Mouse (Mus musculus) megakaryocyte, embryonic 14.5 days (primary cell): ENCODE data around the gene Cdc42bpb. TPM values are rescaled to one million over a fixed set of nuclear protein-coding genes. Genes with fewer than 3 reads are reported as not detected.

Experiments used
- H3K27me3 ChIP-seq: replicated peaks from 2 replicates; pipeline ENCODE3; 2012; ENCODE audit warnings: inconsistent platforms
- H3K36me3 ChIP-seq: replicated peaks from 2 replicates; pipeline ENCODE3; 2012; ENCODE audit warnings: low read length, inconsistent platforms, mixed read lengths
- H3K4me1 ChIP-seq: 2 replicates; pipeline ENCODE4 v1.6.1; 2012; ENCODE audit warnings: inconsistent platforms
- H3K4me3 ChIP-seq: replicated peaks from 2 replicates; pipeline ENCODE3; 2012; ENCODE audit warnings: moderate library complexity, mild to moderate bottlenecking, inconsistent platforms
- H3K9me3 ChIP-seq: 2 replicates; pipeline ENCODE4 v1.6.1; 2012; ENCODE audit warnings: inconsistent platforms
- FLI1 ChIP-seq: IDR thresholded peaks from 2 replicates; pipeline ENCODE4 v1.6.1; 2012; ENCODE audit warnings: low read length, inconsistent platforms, mixed read lengths
- GATA1 ChIP-seq: IDR thresholded peaks from 3 replicates; pipeline ENCODE4 v1.6.1; 2012; ENCODE audit warnings: mixed read lengths, low read length, inconsistent platforms, borderline replicate concordance
- polyA plus RNA-seq: library from polyadenylated mRNA; stranded (reverse); fragments of >175 nt; gene quantifications from 2 replicates; pipeline ENCODE4 v1.2.3, GENCODE M21; 2012; ENCODE audit warnings: low replicate concordance; ENCODE audit not compliant: insufficient read depth

Cdc42bpb gene
- polyA plus RNA-seq, 1 experiment = 113 TPM

- TF ChIP-seq GATA1 (no peak), FLI1 (no peak)
- H3K9me3 ChIP-seq = peaks cover 12% of the 10 kb centered on the region
- H3K27me3 ChIP-seq = peaks cover 54% of the 10 kb centered on the region
- H3K4me3 ChIP-seq = no peak overlapping the region
- H3K4me1 ChIP-seq = peaks cover 12% of the 10 kb centered on the region
- no peaks in the 10 kb centered on the region for H3K36me3 ChIP-seq
These were observed 16.5 kb upstream of the Cdc42bpb start for GRCm38 (mm10) chr12:111394008-111394407.

- Histone ChIP-seq H3K27me3 (peaks cover 45% of the 10 kb centered on the region), H3K4me3 (no peak overlapping the region), H3K4me1 (peaks cover 25% of the 10 kb centered on the region), H3K9me3 (peaks cover 6% of the 10 kb centered on the region), H3K36me3 (no peaks in the 10 kb centered on the region)
- TF ChIP-seq FLI1 (no peak), GATA1 (no peak)
These were observed 9.6 kb upstream of the Cdc42bpb start for GRCm38 (mm10) chr12:111387146-111387545.

DNA sequence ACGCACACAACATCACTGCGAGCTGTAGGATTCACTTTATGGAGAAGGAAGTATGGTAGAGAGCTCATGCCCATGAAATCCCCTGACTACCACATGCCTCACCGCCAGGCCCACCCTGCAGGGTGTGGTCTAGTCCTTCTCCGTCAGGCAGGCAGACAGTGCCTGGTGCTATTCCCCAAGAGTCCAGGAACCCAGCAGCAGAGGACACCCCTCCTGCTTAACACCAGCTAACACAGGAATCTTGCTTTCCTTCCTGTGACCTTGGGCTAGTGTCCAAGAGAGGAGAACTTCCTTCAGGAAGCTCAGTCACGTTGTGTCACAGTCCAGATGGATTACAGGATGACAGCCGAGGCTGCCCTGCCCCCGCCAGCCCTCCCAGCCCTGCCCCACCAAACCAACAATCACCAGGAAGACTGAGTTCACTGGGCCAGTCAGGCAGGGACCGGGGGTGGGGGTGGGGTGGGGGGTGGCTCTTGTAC is 9.2 kb upstream of the Cdc42bpb start:
- no peak for TF ChIP-seq GATA1
- no peak for TF ChIP-seq FLI1
- Histone ChIP-seq H3K4me1 (peaks cover 29% of the 10 kb centered on the region), H3K27me3 (peaks cover 49% of the 10 kb centered on the region)

GRCm38 (mm10) chr12:111385883-111386641 is 8.5 kb upstream of the Cdc42bpb start:
- Histone ChIP-seq H3K9me3 (peaks cover 6% of the 10 kb centered on the region), H3K27me3 (peaks cover 55% of the 10 kb centered on the region), H3K4me1 (peaks cover 35% of the 10 kb centered on the region), H3K36me3 (no peaks in the 10 kb centered on the region), H3K4me3 (peak overlapping the region; percentile 46)
- no peak for TF ChIP-seq GATA1
- no peak for TF ChIP-seq FLI1

More for the DNA sequence above, 9.2 kb upstream of the Cdc42bpb start:
- Histone ChIP-seq H3K36me3 (no peaks in the 10 kb centered on the region), H3K4me3 (peak overlapping the region; percentile 53), H3K9me3 (peaks cover 6% of the 10 kb centered on the region)

GRCm38 (mm10) chr12:111378812-111379211 is 1.3 kb upstream of the Cdc42bpb start:
- TF ChIP-seq GATA1 = no peak
- no peak for TF ChIP-seq FLI1
- H3K36me3 ChIP-seq = no peaks in the 10 kb centered on the region
- peaks cover 58% of the 10 kb centered on the region for H3K4me1 ChIP-seq
- peaks cover 86% of the 10 kb centered on the region for H3K27me3 ChIP-seq
- H3K4me3 ChIP-seq = no peak overlapping the region
- H3K9me3 ChIP-seq = no peaks in the 10 kb centered on the region

DNA sequence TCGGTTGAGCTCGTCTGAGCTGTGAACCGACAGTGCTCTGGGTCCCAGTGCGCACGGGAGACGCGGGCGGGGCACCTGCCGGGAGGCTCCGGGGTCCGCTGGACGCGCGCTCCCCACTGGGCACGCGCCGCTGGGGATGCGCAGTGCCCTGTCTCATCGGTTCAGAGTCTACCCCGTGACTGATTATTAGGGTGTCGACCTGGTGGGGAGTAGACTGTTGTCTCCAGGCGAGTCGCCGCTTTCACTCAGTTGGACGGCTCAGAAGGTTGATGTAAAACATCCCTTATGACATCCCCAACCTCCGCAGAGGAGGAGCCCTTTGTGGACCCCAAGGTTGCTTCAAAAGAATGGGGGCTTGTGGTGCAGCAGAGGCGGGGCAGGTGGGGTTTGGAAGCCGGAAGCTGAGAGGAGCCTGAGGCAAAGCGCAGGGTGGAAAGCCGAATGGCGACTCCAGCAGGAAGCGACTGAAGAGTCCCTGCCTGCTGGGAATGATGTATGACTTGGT is 520 bp upstream of the Cdc42bpb start:
- Histone ChIP-seq H3K9me3 (no peaks in the 10 kb centered on the region), H3K27me3 (peaks cover 83% of the 10 kb centered on the region), H3K36me3 (no peaks in the 10 kb centered on the region), H3K4me1 (peaks cover 54% of the 10 kb centered on the region), H3K4me3 (peak overlapping the region; percentile 97)
- TF ChIP-seq GATA1 = no peak
- TF ChIP-seq FLI1 = no peak

GRCm38 (mm10) chr12:111376826-111377331 is 639 bp downstream of the Cdc42bpb start:
- H3K9me3 ChIP-seq = no peaks in the 10 kb centered on the region
- H3K27me3 ChIP-seq = peaks cover 74% of the 10 kb centered on the region
- no peak for TF ChIP-seq FLI1
- TF ChIP-seq GATA1 = no peak
- peak overlapping the region; percentile 97 for H3K4me3 ChIP-seq
- peaks cover 52% of the 10 kb centered on the region for H3K4me1 ChIP-seq
- H3K36me3 ChIP-seq = no peaks in the 10 kb centered on the region

DNA sequence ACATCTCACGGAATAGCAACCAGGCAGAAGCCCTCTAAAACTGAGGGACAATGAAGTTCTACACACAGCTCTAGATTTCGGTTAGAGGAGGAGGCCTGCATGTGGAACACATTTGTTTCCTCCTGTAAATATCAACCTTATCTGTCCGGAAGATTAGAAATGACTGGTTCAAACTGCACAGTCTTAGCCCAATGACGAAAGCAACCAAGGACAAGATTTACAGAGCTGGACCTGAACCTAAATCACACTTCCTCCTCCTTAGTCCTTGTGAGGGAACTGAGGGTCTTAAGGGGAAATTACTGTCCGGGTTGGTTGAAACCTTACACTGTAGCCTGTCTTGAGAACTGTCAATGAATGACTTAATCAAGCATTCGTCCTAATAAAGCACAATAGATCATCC is 1.5 kb downstream of the Cdc42bpb start:
- Histone ChIP-seq H3K4me1 (peaks cover 46% of the 10 kb centered on the region), H3K27me3 (peaks cover 66% of the 10 kb centered on the region), H3K36me3 (no peaks in the 10 kb centered on the region), H3K9me3 (no peaks in the 10 kb centered on the region), H3K4me3 (peak overlapping the region; percentile 97)
- no peak for TF ChIP-seq FLI1
- TF ChIP-seq GATA1 = no peak

- Histone ChIP-seq H3K9me3 (no peaks in the 10 kb centered on the region), H3K4me3 (peak overlapping the region; percentile 97), H3K4me1 (peaks cover 49% of the 10 kb centered on the region), H3K27me3 (peaks cover 62% of the 10 kb centered on the region), H3K36me3 (no peaks in the 10 kb centered on the region)
- TF ChIP-seq FLI1 (no peak), GATA1 (no peak)
These were observed 2.0 kb downstream of the Cdc42bpb start for GRCm38 (mm10) chr12:111375559-111375958.

GRCm38 (mm10) chr12:111374727-111375126 is 2.8 kb downstream of the Cdc42bpb start:
- Histone ChIP-seq H3K4me3 (no peak overlapping the region), H3K27me3 (peaks cover 62% of the 10 kb centered on the region)
- TF ChIP-seq FLI1 (no peak), GATA1 (no peak)

More at GRCm38 (mm10) chr12:111374727-111375126, 2.8 kb downstream of the Cdc42bpb start:
- H3K36me3 ChIP-seq = no peaks in the 10 kb centered on the region
- no peaks in the 10 kb centered on the region for H3K9me3 ChIP-seq
- peaks cover 57% of the 10 kb centered on the region for H3K4me1 ChIP-seq
